Mouse (Mus musculus): ENCODE data around the gene Zhx3. TPM values are rescaled to one million over a fixed set of nuclear protein-coding genes. Genes with fewer than 3 reads are reported as not detected.

Zhx3 gene
- 8.9 and 9.8 TPM in 2 replicates for polyA plus RNA-seq (2016; fragmentation: Nextera tagmentation; extraction: Ambion mirVana)

DNA sequence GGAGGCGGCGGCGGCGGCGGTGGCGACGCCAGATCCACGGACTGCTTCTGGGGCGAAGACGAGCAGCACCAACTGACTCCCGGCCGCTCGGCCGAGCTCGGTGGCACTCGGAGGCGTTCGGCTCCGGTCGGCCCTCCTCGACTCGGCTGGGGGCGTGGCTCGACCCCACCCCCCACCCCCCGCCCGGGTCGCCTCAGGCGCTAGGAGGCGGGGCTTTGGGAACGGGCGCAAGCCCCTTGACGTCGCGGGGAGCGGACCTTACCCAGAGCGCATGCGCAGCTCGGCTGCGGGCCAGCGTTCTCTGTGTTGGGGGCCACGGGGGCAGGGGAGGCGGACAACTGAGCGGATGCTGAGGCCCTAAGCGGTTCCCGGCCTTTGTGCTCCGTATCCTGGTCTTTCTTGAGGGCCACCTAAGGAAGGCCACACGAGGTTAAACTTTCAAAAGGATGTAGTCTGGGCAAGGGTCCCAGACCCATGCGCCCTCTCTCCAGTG lies at the start of gene Zhx3:
Gene Zhx3, minus strand, starts transcription at position 109 of the 493 bp plus-strand sequence.
- H3K4me2 ChIP-seq, result peak within 1 kb of the TSS; percentile 77
- H3K36me3 ChIP-seq, result no peaks in the 10 kb centered on the region
- peak within 1 kb of the TSS; percentile 87 for H3K4me3 ChIP-seq
- peaks cover 7% of the 10 kb centered on the region for H3K4me1 ChIP-seq (replicated peaks)
- H3K9ac ChIP-seq, result peak within 1 kb of the TSS; percentile 98
- 1% methylated on average over 34 of the region's 48 CpGs for WGBS
- peak; percentile 98 for ATAC-seq (ENCODE audit: insufficient number of reproducible peaks, low FRiP score)
- H3K27ac ChIP-seq (ENCODE audit: poor library complexity, severe bottlenecking), result peak within 1 kb of the TSS; percentile 97
- H3K9me3 ChIP-seq (replicated peaks), result no peaks in the 10 kb centered on the region; the same call in 1 of the 2 replicates
- H3K27me3 ChIP-seq (replicated peaks), result no peaks in the 10 kb centered on the region

DNA sequence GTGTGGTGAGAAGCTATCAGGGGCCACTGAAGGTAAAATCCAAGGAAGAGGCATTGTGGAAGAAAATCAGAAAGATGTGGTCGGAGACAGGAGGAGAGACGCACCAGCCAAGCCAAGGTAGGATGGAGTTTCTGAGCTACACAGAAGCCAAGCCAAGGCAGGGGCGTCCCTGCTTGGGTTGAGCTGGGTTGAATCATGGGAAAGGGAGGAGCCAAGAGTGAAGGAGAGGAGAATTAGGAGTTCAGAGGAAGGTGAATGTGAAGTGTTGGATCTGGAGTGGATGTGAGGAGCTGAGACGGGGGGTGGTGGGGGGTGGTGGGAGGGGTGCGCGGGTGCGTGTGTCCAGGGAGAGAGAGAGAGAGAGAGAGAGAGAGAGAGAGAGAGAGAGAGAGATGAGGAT lies 48.5 kb upstream of the Zhx3 start:
- Histone ChIP-seq H3K9me3 (replicated peaks) (no peaks in the 10 kb centered on the region), H3K27ac (ENCODE audit: poor library complexity, severe bottlenecking) (no peak overlapping the region), H3K4me2 (no peak overlapping the region), H3K27me3 (replicated peaks) (peaks cover 12% of the 10 kb centered on the region; the same call in 1 of the 2 replicates), H3K4me3 (no peak overlapping the region), H3K4me1 (replicated peaks) (peaks cover 17% of the 10 kb centered on the region), H3K36me3 (no peaks in the 10 kb centered on the region), H3K9ac (no peak overlapping the region)
- ATAC-seq (ENCODE audit: insufficient number of reproducible peaks, low FRiP score), result no peak
- WGBS, result 56% methylated on average over 7 of the region's 7 CpGs

DNA sequence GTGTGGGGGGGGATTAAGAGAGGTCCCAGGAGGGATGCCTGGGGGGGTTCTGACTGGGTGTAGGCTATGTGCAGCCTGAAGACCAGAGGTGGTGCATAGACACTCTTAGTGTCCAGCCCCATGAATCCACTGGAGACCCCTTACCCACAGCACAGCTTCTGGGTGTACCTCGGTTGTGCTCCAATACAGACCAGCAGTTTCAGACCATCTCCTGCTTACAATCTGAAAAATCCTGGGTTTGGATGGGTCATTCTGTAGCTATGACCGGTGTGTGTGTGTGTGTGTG lies 46.1 kb upstream of the Zhx3 start:
- Histone ChIP-seq H3K27me3 (replicated peaks) (peaks cover 27% of the 10 kb centered on the region), H3K9ac (no peak overlapping the region), H3K4me1 (replicated peaks) (peaks cover 22% of the 10 kb centered on the region), H3K36me3 (no peaks in the 10 kb centered on the region), H3K9me3 (replicated peaks) (no peaks in the 10 kb centered on the region), H3K4me2 (no peak overlapping the region), H3K4me3 (no peak overlapping the region), H3K27ac (ENCODE audit: poor library complexity, severe bottlenecking) (no peak overlapping the region)
- ATAC-seq (ENCODE audit: insufficient number of reproducible peaks, low FRiP score), result no peak
- 80% methylated on average over 2 of the region's 2 CpGs for WGBS

DNA sequence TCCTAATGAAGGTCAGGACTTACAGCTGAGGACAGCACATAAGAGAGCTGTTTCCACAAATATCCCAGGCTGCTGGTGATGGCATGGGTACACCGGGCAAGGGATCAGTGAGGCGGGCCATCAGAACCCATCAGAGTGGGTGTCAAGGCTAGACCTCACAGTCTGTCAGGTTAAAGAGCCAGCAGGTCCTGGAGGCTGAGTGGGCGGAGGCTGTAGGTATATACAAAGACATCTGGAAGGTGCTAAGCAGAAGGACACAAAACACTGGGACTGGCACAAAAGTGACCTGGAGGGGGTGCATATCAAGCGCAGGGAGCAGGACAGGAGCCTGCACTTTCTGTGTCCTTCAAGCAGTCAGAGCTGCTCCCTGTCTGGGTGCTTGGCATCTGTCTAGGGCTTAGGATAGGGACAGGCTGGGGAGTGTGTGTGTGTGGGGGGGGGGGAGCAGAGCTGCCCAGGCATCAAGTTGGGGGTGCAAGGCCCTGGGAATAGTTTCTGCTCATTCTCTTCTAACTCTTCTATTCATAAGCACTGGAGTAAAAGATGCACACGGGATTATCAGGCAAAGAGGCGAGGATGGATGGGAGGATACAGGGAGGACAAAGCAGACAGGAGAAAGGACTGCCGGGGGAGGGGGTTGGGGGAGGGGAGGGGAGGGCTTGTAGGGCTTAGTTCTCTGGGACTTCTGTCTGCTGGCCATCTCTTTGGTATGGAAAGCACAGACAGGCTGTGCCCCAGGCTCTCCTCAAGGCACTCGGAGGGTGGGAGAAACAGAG lies 45.5 kb upstream of the Zhx3 start:
- WGBS, result 51% methylated on average over 8 of the region's 8 CpGs
- no peaks in the 10 kb centered on the region for H3K36me3 ChIP-seq

DNA sequence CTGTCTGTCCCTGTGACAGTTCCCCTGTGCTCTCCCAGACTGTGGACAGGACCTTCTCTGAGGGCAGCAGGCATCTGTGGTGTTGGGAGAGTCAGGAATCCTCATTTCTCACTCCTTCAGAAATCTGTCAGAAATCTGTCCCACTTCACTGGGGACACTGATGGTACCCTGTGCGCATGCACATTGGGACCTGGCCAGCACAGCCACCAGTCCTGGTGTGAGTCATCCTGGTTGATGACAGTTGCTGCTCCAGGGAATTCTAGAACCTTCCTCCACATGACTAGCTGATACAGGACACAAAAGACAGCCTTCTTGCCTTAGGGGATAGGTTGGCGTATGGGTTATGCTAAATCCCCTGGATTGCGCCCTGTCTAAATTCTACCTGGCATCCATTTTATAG lies 44.5 kb upstream of the Zhx3 start:
- Histone ChIP-seq H3K4me1 (replicated peaks) (peaks cover 26% of the 10 kb centered on the region), H3K27me3 (replicated peaks) (peaks cover 42% of the 10 kb centered on the region), H3K9me3 (replicated peaks) (no peaks in the 10 kb centered on the region), H3K4me2 (no peak overlapping the region), H3K4me3 (no peak overlapping the region), H3K36me3 (no peaks in the 10 kb centered on the region), H3K27ac (ENCODE audit: poor library complexity, severe bottlenecking) (no peak overlapping the region), H3K9ac (no peak overlapping the region)
- no peak for ATAC-seq (ENCODE audit: insufficient number of reproducible peaks, low FRiP score)
- WGBS, result 74% methylated on average over 3 of the region's 3 CpGs

More for the DNA sequence above, 45.5 kb upstream of the Zhx3 start:
- peaks cover 22% of the 10 kb centered on the region for H3K4me1 ChIP-seq (replicated peaks)
- no peaks in the 10 kb centered on the region for H3K9me3 ChIP-seq (replicated peaks)
- H3K4me3 ChIP-seq, result no peak overlapping the region
- H3K27ac ChIP-seq (ENCODE audit: poor library complexity, severe bottlenecking), result no peak overlapping the region
- no peak overlapping the region for H3K9ac ChIP-seq
- ATAC-seq (ENCODE audit: insufficient number of reproducible peaks, low FRiP score), result peak; percentile 43; the same call in 1 of the 2 replicates
- H3K4me2 ChIP-seq, result no peak overlapping the region
- H3K27me3 ChIP-seq (replicated peaks), result peaks cover 32% of the 10 kb centered on the region

DNA sequence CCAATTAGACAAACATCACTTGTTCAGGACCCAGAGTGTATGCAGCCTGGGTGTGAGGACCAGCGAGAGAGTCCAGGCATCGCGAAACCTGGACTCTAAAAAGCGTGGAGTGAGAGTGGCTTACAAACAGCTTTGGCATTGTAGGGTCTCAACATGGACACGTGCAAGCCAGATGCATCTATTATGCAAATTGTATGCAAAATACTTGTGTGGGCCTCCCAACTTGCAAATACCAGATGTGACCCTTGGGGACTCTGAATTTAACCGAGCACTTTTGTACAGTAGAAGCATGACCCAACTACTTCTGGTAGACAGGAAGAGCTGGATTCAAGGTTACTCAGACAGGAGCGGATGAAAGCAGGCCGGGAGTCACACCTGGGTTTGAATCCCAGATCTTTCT lies 43.9 kb upstream of the Zhx3 start:
- WGBS, result 87% methylated on average over 8 of the region's 8 CpGs
- Histone ChIP-seq H3K27me3 (replicated peaks) (peaks cover 48% of the 10 kb centered on the region), H3K4me3 (no peak overlapping the region), H3K27ac (ENCODE audit: poor library complexity, severe bottlenecking) (no peak overlapping the region), H3K4me2 (no peak overlapping the region), H3K9ac (no peak overlapping the region), H3K36me3 (no peaks in the 10 kb centered on the region), H3K4me1 (replicated peaks) (peaks cover 31% of the 10 kb centered on the region), H3K9me3 (replicated peaks) (no peaks in the 10 kb centered on the region)
- no peak for ATAC-seq (ENCODE audit: insufficient number of reproducible peaks, low FRiP score)

DNA sequence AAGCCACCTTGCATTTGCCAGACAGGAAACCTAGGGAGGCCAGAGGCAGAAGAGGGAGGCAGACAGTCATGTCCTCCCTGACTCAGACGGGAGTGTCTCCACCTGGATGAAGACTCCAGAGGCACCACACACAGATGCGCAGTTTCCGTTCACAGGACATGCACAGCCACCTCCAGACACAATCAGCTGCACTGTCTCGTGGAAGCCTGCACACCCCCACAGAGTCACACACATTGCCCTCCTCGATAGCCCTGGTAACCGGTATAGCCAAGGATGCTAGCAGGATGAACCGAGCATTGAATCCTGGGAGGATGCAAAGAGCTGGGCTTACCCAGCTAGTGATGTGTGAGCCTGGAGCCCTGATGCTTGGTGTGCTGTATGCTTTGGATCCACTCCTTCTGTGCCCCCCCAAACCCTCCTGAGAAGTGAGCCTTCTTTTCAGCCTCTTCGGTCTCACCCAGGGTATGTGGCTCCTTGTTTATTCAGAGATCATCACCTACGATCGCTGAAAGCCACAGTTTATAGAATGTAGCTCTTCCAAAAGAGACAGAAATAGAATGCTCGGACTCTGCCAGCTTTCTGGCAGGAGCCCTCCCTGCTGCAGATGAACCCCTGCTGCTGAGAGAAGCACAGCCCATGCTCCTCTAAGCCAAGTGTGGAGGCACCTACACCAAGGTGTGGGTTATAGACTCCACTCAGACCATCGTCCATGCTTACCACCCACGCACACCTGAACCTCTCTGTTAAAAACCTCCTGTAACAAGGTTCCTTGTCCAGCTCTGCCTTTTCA lies 43.2 kb upstream of the Zhx3 start:
- 64% methylated on average over 13 of the region's 13 CpGs for whole genome bisulfite sequencing
- Histone ChIP-seq H3K9me3 (replicated peaks) (no peaks in the 10 kb centered on the region), H3K4me1 (replicated peaks) (peaks cover 36% of the 10 kb centered on the region), H3K27ac (ENCODE audit: poor library complexity, severe bottlenecking) (no peak overlapping the region), H3K4me2 (no peak overlapping the region), H3K36me3 (no peaks in the 10 kb centered on the region), H3K4me3 (no peak overlapping the region), H3K27me3 (replicated peaks) (peaks cover 53% of the 10 kb centered on the region), H3K9ac (no peak overlapping the region)
- ATAC-seq (ENCODE audit: insufficient number of reproducible peaks, low FRiP score), result no peak

DNA sequence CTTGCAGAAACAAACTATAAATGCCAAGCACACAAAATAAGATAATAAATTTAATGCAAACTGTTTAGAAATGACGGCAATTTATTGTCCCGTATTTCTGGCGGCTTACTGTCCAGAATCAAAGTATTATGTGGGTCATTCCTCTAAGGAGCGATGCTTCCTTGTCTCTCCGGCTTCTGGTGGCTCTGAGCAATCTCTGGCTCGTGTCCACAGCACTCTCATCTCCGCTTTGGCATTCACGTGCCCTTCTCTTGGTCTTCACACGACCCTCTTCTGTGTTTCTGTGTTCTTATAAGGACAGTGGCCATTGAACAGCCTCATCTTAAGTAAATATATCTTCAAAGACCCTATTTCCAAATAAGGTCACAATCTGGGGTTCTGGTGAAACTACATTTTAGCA lies 41.9 kb upstream of the Zhx3 start:
- H3K4me3 ChIP-seq, result no peak overlapping the region
- ATAC-seq (ENCODE audit: insufficient number of reproducible peaks, low FRiP score), result no peak
- no peak overlapping the region for H3K9ac ChIP-seq
- H3K4me2 ChIP-seq, result no peak overlapping the region
- H3K36me3 ChIP-seq, result no peaks in the 10 kb centered on the region
- no peak overlapping the region for H3K27ac ChIP-seq (ENCODE audit: poor library complexity, severe bottlenecking)
- no peaks in the 10 kb centered on the region for H3K9me3 ChIP-seq (replicated peaks)
- peaks cover 36% of the 10 kb centered on the region for H3K4me1 ChIP-seq (replicated peaks)
- WGBS, result 76% methylated on average over 9 of the region's 9 CpGs
- peaks cover 65% of the 10 kb centered on the region for H3K27me3 ChIP-seq (replicated peaks)

DNA sequence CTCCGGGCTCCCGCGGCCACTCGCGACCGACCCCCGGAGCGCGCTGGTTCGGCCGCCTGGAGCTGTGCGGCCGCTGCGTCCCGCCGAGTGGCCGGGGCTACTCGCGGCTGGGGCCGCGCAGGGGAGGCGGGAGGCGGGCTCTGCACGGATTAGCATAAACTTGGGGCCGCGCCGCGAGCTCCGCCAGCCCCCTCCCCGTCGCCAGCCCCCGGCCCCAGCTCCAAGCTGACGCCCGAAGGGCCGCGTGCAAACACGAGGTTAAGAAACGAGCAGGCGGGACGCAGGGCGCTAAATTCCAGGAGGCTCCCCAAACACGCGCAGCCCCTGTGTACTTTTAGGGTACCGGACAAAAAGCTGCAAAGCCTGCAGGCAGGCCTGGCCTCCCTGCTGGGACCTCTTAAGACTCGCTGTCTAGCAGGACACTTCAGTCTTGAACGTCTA lies 39.5 kb upstream of the Zhx3 start, which contains the start of gene Emilin3:
Gene Emilin3, minus strand, starts transcription at position 98 of the 441 bp plus-strand sequence.
- H3K9me3 ChIP-seq (replicated peaks), result no peaks in the 10 kb centered on the region
- no peak within 1 kb of the TSS for H3K27ac ChIP-seq (ENCODE audit: poor library complexity, severe bottlenecking)
- peaks cover 19% of the 10 kb centered on the region for H3K4me1 ChIP-seq (replicated peaks)
- WGBS, result under 1% methylated on average over 45 of the region's 46 CpGs
- H3K4me3 ChIP-seq, result peak within 1 kb of the TSS; percentile 52
- peaks cover 82% of the 10 kb centered on the region for H3K27me3 ChIP-seq (replicated peaks)
- no peaks in the 10 kb centered on the region for H3K36me3 ChIP-seq
- H3K9ac ChIP-seq, result peak within 1 kb of the TSS; percentile 61
- ATAC-seq (ENCODE audit: insufficient number of reproducible peaks, low FRiP score), result peak; percentile 47; the same call in 1 of the 2 replicates
- H3K4me2 ChIP-seq, result peak within 1 kb of the TSS; percentile 93

DNA sequence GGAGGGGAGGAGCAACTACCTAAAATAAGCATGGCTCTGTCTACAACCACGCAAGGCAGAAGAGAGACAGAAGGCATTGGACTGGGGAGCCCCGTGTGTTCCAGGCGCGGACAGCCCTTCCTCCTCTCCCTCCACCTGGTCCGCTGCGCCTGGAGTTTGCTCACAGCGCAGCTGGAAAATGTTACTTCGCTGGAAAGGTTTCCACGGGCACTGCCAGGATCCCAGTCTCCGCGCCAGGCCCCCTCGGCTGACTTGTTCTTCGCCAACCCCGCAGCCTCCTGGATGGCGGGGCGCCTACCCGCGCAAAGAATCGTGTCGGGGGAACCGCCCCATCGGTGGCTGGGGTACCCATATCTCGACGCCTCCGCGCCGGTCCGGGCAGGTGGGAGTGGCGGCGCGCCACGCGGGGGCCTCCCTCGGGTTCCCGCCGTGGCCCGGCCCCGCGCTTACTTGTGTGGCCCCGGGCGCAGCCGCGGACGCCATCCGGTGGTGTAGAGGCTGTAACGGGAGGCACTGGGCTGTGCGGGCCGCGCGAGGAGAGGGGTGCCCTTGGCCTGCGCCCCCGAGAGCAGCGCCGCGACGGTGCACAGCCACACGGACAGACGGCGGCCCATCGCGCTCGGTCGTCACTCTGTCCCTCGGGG lies 38.9 kb upstream of the Zhx3 start:
- WGBS, result under 1% methylated on average over 62 of the region's 64 CpGs
- Histone ChIP-seq H3K27me3 (replicated peaks) (peaks cover 84% of the 10 kb centered on the region), H3K27ac (ENCODE audit: poor library complexity, severe bottlenecking) (no peak overlapping the region), H3K4me3 (peak overlapping the region; percentile 52), H3K9me3 (replicated peaks) (no peaks in the 10 kb centered on the region), H3K4me1 (replicated peaks) (peaks cover 19% of the 10 kb centered on the region), H3K4me2 (peak overlapping the region; percentile 93), H3K36me3 (no peaks in the 10 kb centered on the region), H3K9ac (peak overlapping the region; percentile 61)
- peak; percentile 40; the same call in 1 of the 2 replicates for ATAC-seq (ENCODE audit: insufficient number of reproducible peaks, low FRiP score)

DNA sequence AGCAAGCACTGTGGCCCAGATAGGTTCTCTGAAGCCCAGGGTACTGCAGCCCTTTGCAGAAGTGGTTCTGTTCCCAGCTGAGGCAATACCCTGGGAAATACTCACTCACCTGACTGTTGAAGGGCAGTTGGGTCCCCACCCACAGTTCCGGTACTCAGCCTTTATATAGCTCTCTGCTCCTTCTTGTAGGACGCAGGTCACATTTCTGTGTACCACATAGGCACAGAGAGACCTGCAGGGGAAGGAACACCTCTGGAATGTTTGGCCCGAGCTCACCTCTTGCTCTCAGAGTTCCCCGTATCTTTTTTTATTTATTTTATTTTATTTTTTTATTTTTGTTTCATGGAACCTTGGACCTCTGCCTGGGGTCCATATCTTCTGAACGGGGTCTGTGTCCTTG lies 37.8 kb upstream of the Zhx3 start:
- peaks cover 92% of the 10 kb centered on the region for H3K27me3 ChIP-seq (replicated peaks)
- H3K36me3 ChIP-seq, result no peaks in the 10 kb centered on the region
- H3K4me3 ChIP-seq, result no peak overlapping the region
- no peak for ATAC-seq (ENCODE audit: insufficient number of reproducible peaks, low FRiP score)
- peaks cover 19% of the 10 kb centered on the region for H3K4me1 ChIP-seq (replicated peaks)
- 81% methylated on average over 5 of the region's 5 CpGs for WGBS
- H3K27ac ChIP-seq (ENCODE audit: poor library complexity, severe bottlenecking), result no peak overlapping the region
- H3K9me3 ChIP-seq (replicated peaks), result no peaks in the 10 kb centered on the region
- no peak overlapping the region for H3K9ac ChIP-seq
- no peak overlapping the region for H3K4me2 ChIP-seq
